Mouse (Mus musculus) lung, adult 2 months (tissue): ENCODE data around the gene Lcn8.

ENCODE experiments used
- CTCF ChIP-seq: fragments of 200-500 bp; IDR thresholded peaks from 2 replicates; pipeline ENCODE4 v1.5.1; 2011; ENCODE audit warnings: mild to moderate bottlenecking, low read length, control low read depth; ENCODE audit not compliant: insufficient read depth
- POLR2A ChIP-seq: fragments of 200-500 bp; IDR thresholded peaks from 2 replicates; pipeline ENCODE4 v1.6.1; 2011; ENCODE audit warnings: low read depth, mild to moderate bottlenecking, control low read depth, low read length, borderline replicate concordance; ENCODE audit errors: extremely low read depth

DNA sequence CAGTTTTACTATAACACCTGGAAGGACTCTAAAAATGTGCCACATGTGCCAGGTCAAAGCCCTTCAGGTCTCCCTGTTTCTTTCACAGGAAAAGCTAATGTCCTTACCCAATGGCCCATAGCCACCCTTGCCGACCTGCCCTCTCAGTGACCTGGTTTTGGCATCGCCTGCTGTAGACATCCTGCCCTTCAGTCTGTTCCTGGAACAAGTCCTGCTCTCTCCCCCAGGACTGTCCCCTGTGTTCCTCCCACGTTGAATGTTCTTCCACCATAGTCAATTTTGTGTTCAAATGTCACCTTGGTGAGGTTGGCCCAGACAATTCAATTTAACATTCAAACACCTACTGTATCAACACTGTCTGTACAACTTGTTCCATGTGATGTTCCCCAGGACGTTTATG, 44.0 kb downstream of the Lcn8 start:
- TF ChIP-seq POLR2A (no peak), CTCF (no peak)
